Mouse (Mus musculus) adrenal gland, adult 8-10 months (tissue): ENCODE measurements around the gene Vmn1r52. TPM values are rescaled to one million over a fixed set of nuclear protein-coding genes. Genes with fewer than 3 reads are reported as not detected.
"Not testable (repeated sequence)": the region's sequence is repeated elsewhere in the genome, so short reads cannot be mapped to it uniquely, and the experiment has no call there.

Experiments
- DNase-seq: peaks from one replicate; pipeline ENCODE4 v3.0.0; 2022
- total RNA-seq, 4 experiments: library from RNA; stranded (reverse); gene quantifications; 2 replicates each; pipeline ENCODE4 v1.2.4; 2022

Gene Vmn1r52
- total RNA-seq: not detected

GRCm38 (mm10) chr6:90174508-90174907 is at the start of gene Vmn1r52:
Gene Vmn1r52, plus strand, starts transcription at chr6:90174808.
- no peak for DNase-seq

DNA sequence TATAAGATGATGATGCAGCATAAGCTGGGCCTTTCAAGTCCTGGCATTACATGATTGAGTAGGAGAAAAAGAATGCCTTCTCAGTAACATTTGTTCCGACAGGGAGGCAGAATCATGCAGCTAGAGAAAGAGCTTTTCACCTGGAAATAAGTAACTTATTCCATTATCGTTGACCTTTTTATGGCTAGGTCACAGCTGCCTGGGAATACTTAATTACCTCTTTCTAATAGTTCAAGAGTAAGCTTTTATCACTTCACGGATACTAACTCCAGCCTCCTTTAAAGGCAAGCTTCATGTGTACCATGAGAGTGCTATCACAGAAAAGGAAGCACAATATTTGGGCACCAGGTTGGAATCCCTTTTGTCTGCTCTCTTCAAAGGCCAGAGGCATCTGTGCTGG is 14.5 kb upstream of the Vmn1r52 start:
- no peak for DNase-seq

- DNase-seq: not testable (repeated sequence)
These were observed 27.9 kb downstream of the Vmn1r52 start, which contains the start of gene V1ra8 for GRCm38 (mm10) chr6:90202493-90202892. Gene V1ra8, plus strand, starts transcription at chr6:90202793.

- no peak for DNase-seq
These were observed 49.7 kb downstream of the Vmn1r52 start, which contains the start of gene Vmn1r53 for GRCm38 (mm10) chr6:90224338-90224737. Gene Vmn1r53, minus strand, starts transcription at chr6:90224438.

Other genes with a start within 250 kb of the Vmn1r52 start
- not detected for gene Vmn1r45, start 234.2 kb upstream of the Vmn1r52 start, total RNA-seq
- not detected for gene Vmn1r46, start 205.5 kb upstream of the Vmn1r52 start, total RNA-seq
- gene Vmn1r47, start 158.7 kb upstream of the Vmn1r52 start, total RNA-seq: not detected
- not detected for gene Vmn1r48, start 138.0 kb upstream of the Vmn1r52 start, total RNA-seq
- gene Vmn1r49, start 96.3 kb upstream of the Vmn1r52 start, total RNA-seq: not detected
- not detected for gene Vmn1r50, start 73.4 kb upstream of the Vmn1r52 start, total RNA-seq
- not detected for gene Vmn1r51, start 52.2 kb upstream of the Vmn1r52 start, total RNA-seq
- gene V1ra8, start 28.0 kb downstream of the Vmn1r52 start, total RNA-seq: not detected
- gene Vmn1r53, start 49.6 kb downstream of the Vmn1r52 start, total RNA-seq: not detected
- not detected for gene Vmn1r54, start 71.5 kb downstream of the Vmn1r52 start, total RNA-seq
- not detected for gene BC048671, start 126.4 kb downstream of the Vmn1r52 start, total RNA-seq
- under 1 TPM in 1 of 4 experiments, not detected in 3; 0.30 TPM for gene Chst13, start 150.4 kb downstream of the Vmn1r52 start, total RNA-seq
- under 1 TPM in 3 of 4 experiments, not detected in 1; 0.15 to 0.24 (median 0.17) TPM for gene Uroc1, start 158.5 kb downstream of the Vmn1r52 start, total RNA-seq
- gene Zxdc, start 194.7 kb downstream of the Vmn1r52 start, total RNA-seq: 10 to 100 TPM; 23.2 to 35.3 (median 27.3) TPM